Mouse (Mus musculus) layer of hippocampus, adult 9-11 months (tissue): ENCODE results near the gene Lpin1.

Source experiments
- DNase-seq: peaks from one replicate; pipeline ENCODE4 v3.0.0; 2022

The Lpin1 gene

DNA sequence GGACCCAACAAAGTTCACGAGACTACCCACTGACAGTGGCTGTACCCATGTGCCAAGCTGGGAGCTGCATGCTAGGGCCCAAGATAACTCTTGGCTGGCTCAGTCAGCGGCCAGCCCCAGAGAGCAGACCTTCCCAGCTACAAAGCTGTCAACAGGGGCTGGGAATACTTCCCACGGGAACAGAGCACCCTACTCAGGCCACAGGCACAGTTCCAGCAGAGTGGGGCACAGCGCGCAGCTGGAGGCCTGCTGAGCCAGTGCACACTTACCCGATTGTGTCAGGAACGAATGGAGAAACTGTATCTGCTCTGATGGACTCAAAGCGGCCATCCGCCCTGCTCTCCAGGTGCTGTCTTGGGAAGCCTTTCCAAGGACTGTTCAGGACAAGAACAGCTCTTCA is 95.6 kb downstream of the Lpin1 start:
- DNase-seq: peak; percentile 80

DNA sequence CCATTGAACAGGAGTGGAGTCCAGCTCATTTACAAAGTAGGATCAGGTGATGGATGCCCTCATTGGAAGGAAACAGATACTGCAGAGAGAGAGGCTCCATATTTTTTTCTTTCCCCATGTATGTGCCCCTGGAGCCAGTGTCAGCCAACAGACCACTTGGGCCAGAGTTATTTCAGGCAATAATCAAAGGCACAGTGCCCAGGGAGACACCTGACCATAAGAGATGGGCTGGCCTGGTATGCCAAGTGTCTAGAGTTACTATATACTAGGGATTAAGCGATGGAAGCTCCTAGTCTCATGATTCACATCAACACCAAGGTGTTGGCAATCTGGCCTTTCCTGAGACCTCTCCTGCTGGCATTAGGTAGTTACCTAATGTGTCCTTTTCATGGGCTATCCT is 97.8 kb downstream of the Lpin1 start:
- DNase-seq: no peak

DNA sequence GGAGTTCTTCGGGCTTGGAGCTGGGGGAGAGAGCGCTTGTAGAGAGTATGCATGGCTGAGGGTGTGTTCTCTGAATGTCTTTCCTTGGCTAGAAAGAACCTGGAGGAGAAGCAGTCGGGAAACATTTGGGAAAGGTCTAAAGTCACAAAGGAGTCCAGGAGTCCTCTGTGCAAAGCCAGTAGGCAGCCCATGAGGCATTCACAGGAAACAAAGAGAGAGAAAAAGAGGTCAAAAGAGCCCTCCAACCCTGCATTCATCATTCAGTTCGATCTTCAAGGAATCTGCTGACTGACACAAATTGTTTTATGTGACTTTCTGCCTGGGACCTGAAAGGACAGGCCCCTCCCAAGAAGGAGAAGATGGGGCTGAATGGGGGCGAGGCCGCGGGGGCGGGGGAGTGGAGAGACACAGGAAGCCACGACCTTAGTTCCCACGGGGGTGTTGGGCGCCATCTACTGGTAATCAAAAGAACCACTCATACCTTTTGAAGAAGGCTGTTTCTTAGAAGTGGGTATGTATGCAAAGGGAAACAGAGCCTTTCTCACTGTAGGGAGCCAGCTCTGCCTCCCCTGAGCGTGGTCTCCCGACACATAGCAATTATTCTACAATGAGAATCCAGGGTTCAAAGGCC is 101.5 kb downstream of the Lpin1 start:
- peak; percentile 38 for DNase-seq

DNA sequence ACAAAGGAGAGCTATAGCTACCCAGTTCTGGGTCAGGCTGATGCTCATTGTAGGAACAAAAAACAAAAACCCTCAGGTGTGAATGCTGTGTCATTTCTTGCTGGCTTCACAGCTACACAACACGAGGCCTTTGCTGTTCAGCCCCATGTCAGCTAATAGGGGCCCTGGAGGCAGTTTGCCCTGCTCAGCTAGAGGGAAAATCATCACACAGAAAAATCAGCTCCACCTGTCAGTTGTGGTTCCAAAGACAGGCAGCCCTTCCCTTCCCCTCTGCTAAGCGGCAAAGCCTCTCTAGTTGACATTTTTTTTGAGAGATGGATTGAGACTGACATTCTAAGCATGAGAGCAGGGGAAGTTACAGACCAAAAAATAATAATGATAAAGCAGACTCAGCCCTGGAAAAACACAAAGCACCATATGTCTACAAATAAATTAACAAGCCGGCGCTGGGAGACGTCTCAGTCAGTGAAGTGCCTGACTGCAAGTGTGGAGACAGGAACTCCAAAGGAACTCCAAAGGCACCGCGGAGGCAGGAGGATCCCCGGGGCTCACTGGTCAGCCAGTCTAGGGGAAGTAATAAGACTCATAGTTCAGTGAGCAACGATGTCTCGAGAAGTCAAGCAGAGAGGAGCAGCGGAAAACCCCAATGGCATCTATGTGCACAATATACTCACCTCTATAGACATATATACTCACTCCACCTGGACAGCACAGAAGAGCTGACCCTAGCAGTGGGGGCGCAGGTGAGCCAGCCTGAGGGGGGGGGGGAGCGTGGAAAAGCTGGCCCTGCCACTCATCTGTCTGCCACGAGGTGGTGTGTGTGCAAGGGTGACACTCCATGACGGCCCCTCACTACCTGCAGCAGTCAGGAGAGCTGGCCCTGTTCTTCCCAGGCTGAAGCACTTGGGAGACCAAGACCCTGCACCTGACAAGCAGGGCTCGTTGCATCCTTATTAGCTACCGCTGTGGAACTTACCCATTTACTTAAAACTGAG is 103.7 kb downstream of the Lpin1 start:
- DNase-seq: no peak

DNA sequence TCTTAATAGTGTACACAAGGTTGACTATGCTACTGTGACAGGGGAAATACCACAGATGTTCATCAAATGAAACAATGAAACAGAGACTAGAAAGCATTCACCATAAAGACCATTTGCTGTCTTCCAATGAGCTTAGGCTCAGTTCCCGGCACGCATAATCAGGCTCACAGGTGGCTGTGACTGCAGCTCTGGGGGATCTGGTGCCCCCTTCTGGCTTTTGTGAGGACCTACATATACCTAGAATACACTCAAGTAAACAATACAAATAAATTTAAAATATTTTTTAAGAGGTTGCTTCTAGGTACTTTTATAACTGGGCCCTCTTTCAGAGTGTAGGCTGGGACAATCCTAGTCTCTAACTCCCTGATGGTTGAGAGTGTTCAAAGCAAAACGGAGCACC is 106.5 kb downstream of the Lpin1 start:
- no peak for DNase-seq

DNA sequence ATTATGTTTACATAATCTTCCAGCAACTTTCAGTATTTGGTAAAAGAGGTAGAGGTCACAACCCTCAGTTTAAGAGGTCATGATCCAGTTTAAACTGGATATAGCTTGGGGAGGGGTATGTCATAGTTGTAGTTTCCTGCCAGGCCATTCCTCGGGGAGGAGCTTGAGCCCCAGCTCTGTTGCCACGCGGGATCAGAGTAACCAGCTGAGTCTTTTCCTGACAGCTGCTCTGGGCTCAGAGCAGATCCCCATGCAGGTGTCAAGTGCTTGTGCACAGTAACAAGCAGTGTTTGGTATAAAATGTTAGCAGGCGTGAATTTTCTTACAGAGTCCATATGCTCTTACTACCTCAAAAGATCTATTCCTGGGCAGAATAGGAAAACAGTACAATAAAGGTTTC is 112.8 kb downstream of the Lpin1 start:
- no peak for DNase-seq

DNA sequence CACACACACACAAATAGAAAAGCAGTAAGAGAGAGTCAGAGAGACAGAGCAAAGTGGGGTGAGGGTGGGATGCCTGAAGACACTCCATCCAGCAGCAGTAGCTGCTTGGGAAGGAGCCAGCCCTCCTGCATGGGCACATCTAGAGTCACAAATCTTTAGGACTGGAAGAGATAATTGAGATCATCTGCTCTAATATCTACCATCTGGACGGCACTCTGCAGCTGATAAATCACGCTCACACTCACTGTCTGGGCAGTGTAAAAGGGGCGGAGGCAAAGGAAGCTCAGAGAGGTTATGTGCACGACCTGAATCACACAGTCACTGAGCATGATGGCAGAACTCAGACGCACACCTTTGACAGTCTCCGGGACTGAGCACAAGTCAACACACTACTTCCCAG is 118.1 kb downstream of the Lpin1 start:
- no peak for DNase-seq

DNA sequence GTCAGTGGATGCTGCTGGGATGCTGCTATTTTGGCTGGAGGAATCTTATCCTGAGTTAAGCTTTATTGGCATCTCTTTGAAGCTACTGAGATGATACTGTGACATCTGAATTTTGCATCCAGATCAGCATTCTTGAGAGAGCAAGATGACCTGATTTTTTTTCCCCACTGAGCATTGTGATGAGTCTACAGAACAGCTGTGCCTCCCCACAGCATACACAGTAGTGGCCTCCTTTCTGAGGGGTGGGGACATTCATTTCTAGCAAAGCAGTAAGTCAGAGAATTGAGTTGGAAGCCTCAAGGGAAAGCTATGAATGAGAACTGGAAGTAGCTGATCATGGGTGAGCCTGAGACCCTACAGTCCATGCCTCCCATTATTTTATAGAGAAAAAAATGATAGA is 121.9 kb downstream of the Lpin1 start:
- no peak for DNase-seq

DNA sequence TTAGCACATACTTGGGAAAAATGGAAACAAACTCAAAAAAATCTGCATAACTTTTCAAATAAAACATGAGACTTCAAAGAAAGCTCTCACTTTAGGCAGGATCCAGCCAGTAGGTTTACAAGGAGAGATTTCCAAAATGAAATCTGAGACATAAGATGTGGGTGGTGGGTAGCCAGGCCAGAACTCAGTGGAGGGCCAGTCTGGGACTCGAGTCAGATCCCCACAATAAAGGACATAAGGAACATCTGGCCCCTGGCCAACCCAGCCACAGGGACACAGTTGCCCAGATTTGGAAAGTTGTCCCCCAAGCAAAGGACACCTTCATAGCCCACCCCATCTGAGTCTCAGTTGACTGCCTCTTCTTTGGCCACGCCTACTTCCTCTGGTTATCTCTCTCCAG is 123.3 kb downstream of the Lpin1 start:
- DNase-seq: no peak
